In the genomic region with DNA sequence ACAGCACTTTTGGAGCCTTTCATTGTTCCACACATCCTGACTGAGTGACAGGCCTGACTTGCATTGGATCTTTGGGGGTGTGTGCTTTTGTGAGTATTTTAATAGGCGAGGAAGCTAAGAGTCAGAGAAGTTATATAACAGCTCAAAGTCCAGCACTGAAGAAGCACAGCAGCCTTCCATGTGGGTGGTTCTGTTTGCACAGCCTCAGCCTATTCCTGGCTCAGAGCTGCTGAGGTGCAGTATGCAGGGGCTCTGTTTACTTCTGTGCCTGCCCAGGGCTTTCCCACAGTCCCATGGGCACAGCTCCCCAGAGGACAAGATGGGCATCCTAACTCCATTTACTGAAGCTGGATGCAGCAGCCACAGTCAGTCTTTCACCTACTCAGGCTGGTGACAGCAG, we compare ENCODE assay signal across 15 mouse cellular contexts. TPM values are rescaled to one million over a fixed set of nuclear protein-coding genes. Genes with fewer than 3 reads are reported as not detected.
DNase-seq lines count a peak whose midpoint lies in the region; ATAC-seq and TF ChIP-seq lines count a peak whose summit lies in the region.
"Had no signal": no experiment of that assay in that cellular context is flagged by ENCODE, and none has a peak within 500 bp of the region (broad histone marks: within the 10 kb centered on the region; RNA-seq: fewer than 3 reads in every experiment).

No protein-coding gene starts in this region.

- H3K4me2 ChIP-seq in forebrain, embryonic 16.5 days (ENCODE audit: low read length) = no peak overlapping the region
- H3K4me2 ChIP-seq in midbrain, embryonic 14.5 days (ENCODE audit: low read length) = no peak overlapping the region
- H3K4me2 ChIP-seq: hindbrain, embryonic 15.5 days; midbrain, embryonic 15.5 days; neural tube, embryonic 12.5 days had no signal

- peaks cover 29% of the 10 kb centered on the region for H3K4me1 ChIP-seq in olfactory bulb, adult 2 months (ENCODE audit: control insufficient read depth, insufficient read depth, low read length)
- H3K4me1 ChIP-seq in forebrain, embryonic 16.5 days (replicated peaks; ENCODE audit: control insufficient read depth, insufficient read depth, low read length) = no peaks in the 10 kb centered on the region
- H3K4me1 ChIP-seq in midbrain, embryonic 14.5 days (ENCODE audit: control insufficient read depth, insufficient read depth, low read length) = no peaks in the 10 kb centered on the region
- no peaks in the 10 kb centered on the region for H3K4me1 ChIP-seq in midbrain, embryonic 10.5 days
- H3K4me1 ChIP-seq: hindbrain, embryonic 15.5 days; midbrain, embryonic 15.5 days; neural tube, embryonic 12.5 days had no signal

- no peak for TF ChIP-seq CTCF in olfactory bulb, adult 2 months (IDR thresholded peaks at IDR 0.05; ENCODE audit: insufficient read depth, low read depth, low read length)

- 49% methylated on average over 1 of the region's 1 CpGs for WGBS in olfactory bulb, adult 2 months
- WGBS in forebrain, embryonic 16.5 days = 86% methylated on average over 1 of the region's 1 CpGs
- WGBS in midbrain, embryonic 14.5 days = 76% methylated on average over 1 of the region's 1 CpGs
- 77% methylated on average over 1 of the region's 1 CpGs for WGBS in midbrain, embryonic 10.5 days

- no peaks in the 10 kb centered on the region for H3K27me3 ChIP-seq in forebrain, embryonic 16.5 days (replicated peaks; ENCODE audit: control insufficient read depth, insufficient read depth, low read length)
- no peaks in the 10 kb centered on the region for H3K27me3 ChIP-seq in midbrain, embryonic 14.5 days (ENCODE audit: control insufficient read depth, insufficient read depth, low read length)
- no peaks in the 10 kb centered on the region for H3K27me3 ChIP-seq in midbrain, embryonic 10.5 days (ENCODE audit: low read depth, poor library complexity, severe bottlenecking)
- H3K27me3 ChIP-seq: hindbrain, embryonic 15.5 days; midbrain, embryonic 15.5 days; neural tube, embryonic 12.5 days had no signal

- H3K36me3 ChIP-seq in forebrain, embryonic 16.5 days (ENCODE audit: control insufficient read depth, insufficient read depth) = peaks cover 6% of the 10 kb centered on the region
- peaks cover 25% of the 10 kb centered on the region for H3K36me3 ChIP-seq in midbrain, embryonic 14.5 days (ENCODE audit: control insufficient read depth, insufficient read depth, low read length)
- peaks cover 35% of the 10 kb centered on the region for H3K36me3 ChIP-seq in midbrain, embryonic 10.5 days

- no peak overlapping the region for H3K4me3 ChIP-seq in olfactory bulb, adult 2 months (ENCODE audit: insufficient read depth, low read depth, low read length)
- H3K4me3 ChIP-seq in forebrain, embryonic 16.5 days (replicated peaks; ENCODE audit: low read length) = no peak overlapping the region
- no peak overlapping the region for H3K4me3 ChIP-seq in midbrain, embryonic 14.5 days (replicated peaks; ENCODE audit: low read depth, low read length)
- no peak overlapping the region for H3K4me3 ChIP-seq in midbrain, embryonic 10.5 days
- H3K4me3 ChIP-seq: hindbrain, embryonic 15.5 days; midbrain, embryonic 15.5 days; neural tube, embryonic 12.5 days had no signal

- DNase-seq in left cerebral cortex, adult 11 months (ENCODE audit: low spot score) = peak; percentile 78
- DNase-seq in left cerebral cortex, postnatal 4 days = no peak
- peak; percentile 75 to 82 for DNase-seq in frontal cortex, postnatal 36 days (ENCODE audit: low spot score in 2 of 2)
- peak; percentile 82 for DNase-seq in kidney, adult 9 months
- DNase-seq in midbrain, embryonic 14.5 days = no peak
- DNase-seq in midbrain, embryonic 10.5 days (ENCODE audit: low spot score) = no peak
- DNase-seq: adrenal gland, postnatal 14 days; cerebellum, adult 11-12 months; gastrocnemius, postnatal 25 days; thymus, adult 18-20 months had no signal

- TF ChIP-seq POLR2A in olfactory bulb, adult 2 months (IDR thresholded peaks at IDR 0.05; ENCODE audit: insufficient read depth, low read depth, low read length) = no peak

- intact Hi-C loops in left cerebral cortex, postnatal 4 days (cut with DNase I) = no loop called here

- H3K27ac ChIP-seq in olfactory bulb, adult 2 months (ENCODE audit: insufficient read depth, low read depth, low read length) = peak overlapping the region; percentile 49
- H3K27ac ChIP-seq in forebrain, embryonic 16.5 days (ENCODE audit: low read length) = no peak overlapping the region
- H3K27ac ChIP-seq in midbrain, embryonic 14.5 days (replicated peaks; ENCODE audit: low read depth, low read length) = no peak overlapping the region
- no peak overlapping the region for H3K27ac ChIP-seq in midbrain, embryonic 10.5 days (replicated peaks)
- H3K27ac ChIP-seq: hindbrain, embryonic 15.5 days; midbrain, embryonic 15.5 days; neural tube, embryonic 12.5 days had no signal

- H3K9me3 ChIP-seq in forebrain, embryonic 16.5 days (ENCODE audit: control insufficient read depth, low read length) = no peaks in the 10 kb centered on the region
- no peaks in the 10 kb centered on the region for H3K9me3 ChIP-seq in midbrain, embryonic 14.5 days (ENCODE audit: control insufficient read depth, low read length)
- no peaks in the 10 kb centered on the region for H3K9me3 ChIP-seq in midbrain, embryonic 10.5 days (replicated peaks)
- H3K9me3 ChIP-seq: hindbrain, embryonic 15.5 days; midbrain, embryonic 15.5 days; neural tube, embryonic 12.5 days had no signal

- ATAC-seq in forebrain, embryonic 16.5 days = no peak
- ATAC-seq in midbrain, embryonic 14.5 days (ENCODE audit: low FRiP score, low TSS enrichment) = no peak
- ATAC-seq: midbrain, embryonic 15.5 days had no signal

- no peak overlapping the region for H3K9ac ChIP-seq in forebrain, embryonic 16.5 days (replicated peaks; ENCODE audit: low read depth, low read length)
- H3K9ac ChIP-seq in midbrain, embryonic 14.5 days (replicated peaks; ENCODE audit: low read length) = no peak overlapping the region
- H3K9ac ChIP-seq: hindbrain, embryonic 15.5 days; midbrain, embryonic 15.5 days; neural tube, embryonic 12.5 days had no signal

RNA-seq across cellular contexts. Expression of gene Nsg1, which starts 42.7 kb away (rescaled TPM):
- 1,000 to 10,000 TPM; 1,267 to 1,299 TPM for total RNA-seq in left cerebral cortex, postnatal 4 days (2021)
- 372 TPM in 1 of 2 replicates, not detected in the other for polyA plus RNA-seq in olfactory bulb, adult 2 months (2012; ENCODE audit: insufficient read depth, insufficient read length, low replicate concordance, missing spikeins)
- polyA plus RNA-seq in forebrain, embryonic 16.5 days (2015; fragmentation: Nextera tagmentation; extraction: Ambion mirVana) = 1,360 and 1,459 TPM in 2 replicates
- polyA plus RNA-seq in midbrain, embryonic 14.5 days (2014; fragmentation: Nextera tagmentation; extraction: Ambion mirVana) = 280 and 671 TPM in 2 replicates
- 115 and 187 TPM in 2 replicates for polyA plus RNA-seq in midbrain, embryonic 10.5 days (2016; fragmentation: Nextera tagmentation; extraction: Ambion mirVana)

Comparison
In these comparisons a context has a peak if more than half of its experiments do, and no peak if none do; other contexts are left out.
1. DNase-seq: peak in left cerebral cortex, adult 11 months (single experiment), frontal cortex, postnatal 36 days (2 of 2) and kidney, adult 9 months (single experiment); none in left cerebral cortex, postnatal 4 days (single experiment), midbrain, embryonic 14.5 days (single experiment) and midbrain, embryonic 10.5 days (single experiment).